Mouse (Mus musculus) CH12.LX (cell line): ENCODE results near the gene Atp6v0c. TPM values are rescaled to one million over a fixed set of nuclear protein-coding genes. Genes with fewer than 3 reads are reported as not detected.

ENCODE experiments used
- DNase-seq: peaks from one replicate; pipeline ENCODE4 v3.0.0-alpha.2; 2013; ENCODE audit errors: extremely low read depth
- H3K27ac ChIP-seq: 2 replicates; pipeline ENCODE4 v1.5.1; 2012; ENCODE audit warnings: low read depth, mild to moderate bottlenecking, control low read depth, moderate library complexity; ENCODE audit not compliant: insufficient read depth
- H3K27me3 ChIP-seq: replicated peaks from 2 replicates; pipeline ENCODE3; 2012; ENCODE audit warnings: inconsistent platforms
- H3K36me3 ChIP-seq, 2 experiments: replicated peaks in 1 of 2; 2 replicates each; pipeline versions ENCODE3 to v1.6.1; 2012; ENCODE audit warnings: inconsistent platforms in 1 of 2, low read length in 1 of 2, mild to moderate bottlenecking in 1 of 2, mixed read lengths in 1 of 2, moderate library complexity in 1 of 2; ENCODE audit not compliant: control insufficient read depth in 1 of 2, insufficient read depth in 1 of 2
- H3K4me1 ChIP-seq, 2 experiments: 2 replicates each; pipeline ENCODE4 v1.6.1; 2012; ENCODE audit warnings: inconsistent platforms in 1 of 2, moderate library complexity in 1 of 2; ENCODE audit not compliant: insufficient read depth in 2 of 2, control insufficient read depth in 1 of 2
- H3K4me2 ChIP-seq: 2 replicates; pipeline ENCODE4 v1.6.1; 2012; ENCODE audit warnings: low read depth, mild to moderate bottlenecking, control low read depth; ENCODE audit not compliant: poor library complexity, insufficient read depth, severe bottlenecking
- H3K4me3 ChIP-seq, 3 experiments: fragments of 150-350 bp in 1 of 3; sonication (generic) in 1 of 3; replicated peaks in 1 of 3; 2 replicates each; pipeline versions ENCODE3 to v1.5.1; 2011 to 2012; ENCODE audit warnings: low read depth in 2 of 3, low read length in 2 of 3, mild to moderate bottlenecking in 2 of 3, moderate library complexity in 2 of 3, control low read depth in 1 of 3, improper control_type of control experiment in 1 of 3, inconsistent platforms in 1 of 3, mixed read lengths in 1 of 3; ENCODE audit not compliant: poor library complexity in 1 of 3
- H3K79me2 ChIP-seq: replicated peaks from 2 replicates; pipeline ENCODE4 v1.6.1; 2012; ENCODE audit warnings: mild to moderate bottlenecking, moderate library complexity; ENCODE audit not compliant: control insufficient read depth, poor library complexity, insufficient read depth, severe bottlenecking; ENCODE audit errors: extremely low read depth
- H3K9ac ChIP-seq: 2 replicates; pipeline ENCODE4 v1.6.1; 2012; ENCODE audit warnings: low read depth, mild to moderate bottlenecking, control low read depth, moderate library complexity; ENCODE audit not compliant: insufficient read depth
- H3K9me3 ChIP-seq: replicated peaks from 2 replicates; pipeline ENCODE3; 2012; ENCODE audit warnings: low read length, inconsistent platforms, mixed read lengths
- E2F4 ChIP-seq: IDR thresholded peaks from 2 replicates; pipeline ENCODE4 v1.6.1; 2011; ENCODE audit warnings: low read depth, low read length, improper control_type of control experiment; ENCODE audit not compliant: insufficient replicate concordance
- EP300 ChIP-seq: IDR thresholded peaks from 2 replicates; pipeline ENCODE4 v1.6.1; 2011; ENCODE audit warnings: low read length, improper control_type of control experiment
- HCFC1 ChIP-seq: IDR thresholded peaks from 2 replicates; pipeline ENCODE4 v1.6.1; 2012; ENCODE audit warnings: low read depth, mild to moderate bottlenecking, inconsistent platforms, low read length, improper control_type of control experiment
- IRF4 ChIP-seq: IDR thresholded peaks from 2 replicates; pipeline ENCODE4 v1.6.1; 2014; ENCODE audit warnings: low read depth, mild to moderate bottlenecking, inconsistent platforms, low read length, improper control_type of control experiment
- KAT2A ChIP-seq: IDR thresholded peaks from 2 replicates; pipeline ENCODE4 v1.6.1; 2012; ENCODE audit warnings: low read length, improper control_type of control experiment, inconsistent platforms; ENCODE audit not compliant: insufficient replicate concordance
- MAFK ChIP-seq: IDR thresholded peaks from 2 replicates; pipeline ENCODE4 v1.6.1; 2011; ENCODE audit warnings: low read length, improper control_type of control experiment; ENCODE audit not compliant: insufficient replicate concordance
- MAX ChIP-seq: IDR thresholded peaks from 2 replicates; pipeline ENCODE4 v1.6.1; 2011; ENCODE audit warnings: low read length, improper control_type of control experiment
- MEF2A ChIP-seq: IDR thresholded peaks from 2 replicates; pipeline ENCODE4 v1.6.1; 2014; ENCODE audit warnings: low read depth, mild to moderate bottlenecking, inconsistent platforms, low read length, improper control_type of control experiment, borderline replicate concordance
- MXI1 ChIP-seq: IDR thresholded peaks from 2 replicates; pipeline ENCODE4 v1.6.1; 2011; ENCODE audit warnings: mild to moderate bottlenecking, low read depth, low read length, improper control_type of control experiment
- POLR2A ChIP-seq: IDR thresholded peaks from 2 replicates; pipeline ENCODE4 v1.6.1; 2011; ENCODE audit warnings: low read depth, mild to moderate bottlenecking, improper control_type of control experiment, low read length
- SIN3A ChIP-seq: IDR thresholded peaks from 2 replicates; pipeline ENCODE4 v1.6.1; 2012; ENCODE audit warnings: low read length, improper control_type of control experiment, inconsistent platforms
- SMC3 ChIP-seq: IDR thresholded peaks from 2 replicates; pipeline ENCODE4 v1.6.1; 2011; ENCODE audit warnings: low read depth, low read length, improper control_type of control experiment
- TBP ChIP-seq: conservative IDR thresholded peaks from 2 replicates; pipeline ENCODE4 v1.6.1; 2011; ENCODE audit warnings: low read depth, low read length, improper control_type of control experiment
- ZKSCAN1 ChIP-seq: IDR thresholded peaks from 2 replicates; pipeline ENCODE4 v1.6.1; 2012; ENCODE audit warnings: low read depth, inconsistent platforms, low read length, improper control_type of control experiment, borderline replicate concordance
- dilution Hi-C: fragments of 300-500 bp; cut with MboI; formaldehyde crosslinking; loops from 2 replicates; pipeline ENCODE4 v1.14.3; 2020; ENCODE audit warnings: low sequenced_read_pairs; ENCODE audit not compliant: extremely low pct_unique_long_range_greater_than_20kb, extremely low pct_ligation_motif_present
- in situ Hi-C: fragments of 300-500 bp; cut with MboI; formaldehyde crosslinking; loops from 3 replicates; pipeline ENCODE4 v1.14.3; 2019; ENCODE audit warnings: low sequenced_read_pairs, low pct_ligation_motif_present, low pct_unique_long_range_greater_than_20kb, mixed read lengths
- polyA plus RNA-seq: library from polyadenylated mRNA; unstranded; fragments of >175 nt; gene quantifications from 2 replicates; pipeline ENCODE4 v1.2.1, GENCODE M21; 2012; ENCODE audit warnings: low read depth; ENCODE audit not compliant: insufficient read length
- total RNA-seq, 2 experiments: library from RNA; depleted of rRNA; stranded (reverse); fragments of 300-350 nt in 1 of 2; fragments of >200 nt in 1 of 2; gene quantifications; 2 replicates each; pipeline ENCODE4 v1.2.3; 2012 to 2014

Atp6v0c gene
- total and polyA plus RNA-seq, 3 experiments = 49.1 to 407 (median 83.2) TPM

GRCm38 (mm10) chr17:24212441-24213018 lies 43.0 kb upstream of the Atp6v0c start:
- Histone ChIP-seq H3K4me1 (no peaks in the 10 kb centered on the region), H3K9ac (no peak overlapping the region), H3K4me2 (no peak overlapping the region), H3K4me3 (no peak overlapping the region), H3K27me3 (peaks cover 2% of the 10 kb centered on the region), H3K27ac (no peak overlapping the region), H3K36me3 (peaks cover 14 to 37% of the 10 kb centered on the region in 2 experiments), H3K79me2 (no peaks in the 10 kb centered on the region), H3K9me3 (no peaks in the 10 kb centered on the region)
- no peak for DNase-seq
- no peak for TF ChIP-seq MEF2A
- TF ChIP-seq SIN3A = no peak
- no peak for TF ChIP-seq TBP
- TF ChIP-seq MAFK = no peak
- TF ChIP-seq KAT2A = no peak
- TF ChIP-seq IRF4 = no peak
- no peak for TF ChIP-seq POLR2A
- no peak for TF ChIP-seq EP300
- no peak for TF ChIP-seq HCFC1
- TF ChIP-seq E2F4 = no peak
- in situ Hi-C loops = no loop called here
- dilution Hi-C loops = no loop called here

GRCm38 (mm10) chr17:24211631-24212440 lies 42.3 kb upstream of the Atp6v0c start:
- no peaks in the 10 kb centered on the region for H3K9me3 ChIP-seq
- no peak for DNase-seq
- no peak overlapping the region for H3K4me3 ChIP-seq
- no peaks in the 10 kb centered on the region for H3K4me1 ChIP-seq
- in situ Hi-C loops = no loop called here
- H3K27me3 ChIP-seq = peaks cover 2% of the 10 kb centered on the region
- H3K9ac ChIP-seq = no peak overlapping the region
- no peak overlapping the region for H3K27ac ChIP-seq
- peaks cover 13 to 32% of the 10 kb centered on the region in 2 experiments for H3K36me3 ChIP-seq
- TF ChIP-seq MAX (no peak), SMC3 (no peak), MXI1 (no peak), EP300 (no peak), POLR2A (no peak), ZKSCAN1 (no peak), E2F4 (no peak)
- TF ChIP-seq, all 38 proteins: peak for 0
- dilution Hi-C loops = no loop called here
- Histone ChIP-seq H3K4me2 (no peak overlapping the region), H3K79me2 (no peaks in the 10 kb centered on the region)
